Mouse (Mus musculus) testis, adult 2 months (tissue): ENCODE measurements around the gene Plppr1. TPM values are rescaled to one million over a fixed set of nuclear protein-coding genes. Genes with fewer than 3 reads are reported as not detected.

Source experiments
- H3K27ac ChIP-seq: fragments of 200-500 bp; 2 replicates; pipeline ENCODE4 v1.5.1; 2012; ENCODE audit warnings: low read depth, low read length; ENCODE audit not compliant: control insufficient read depth, insufficient read depth
- H3K27me3 ChIP-seq: fragments of 200-500 bp; 2 replicates; pipeline ENCODE4 v1.6.1; 2012; ENCODE audit warnings: mild to moderate bottlenecking, low read length, moderate library complexity; ENCODE audit not compliant: control insufficient read depth, insufficient read depth
- H3K36me3 ChIP-seq: fragments of 200-500 bp; 2 replicates; pipeline ENCODE4 v1.6.1; 2012; ENCODE audit warnings: mild to moderate bottlenecking, low read length; ENCODE audit not compliant: control insufficient read depth, insufficient read depth
- H3K4me1 ChIP-seq: fragments of 200-500 bp; 2 replicates; pipeline ENCODE4 v1.6.1; 2012; ENCODE audit warnings: low read length; ENCODE audit not compliant: control insufficient read depth, insufficient read depth
- H3K4me3 ChIP-seq: fragments of 200-500 bp; 2 replicates; pipeline ENCODE4 v1.5.1; 2012; ENCODE audit warnings: low read depth, mild to moderate bottlenecking, low read length, moderate library complexity, mixed read lengths; ENCODE audit not compliant: control insufficient read depth
- CTCF ChIP-seq: fragments of 200-500 bp; IDR thresholded peaks from 2 replicates; pipeline ENCODE4 v1.5.1; 2012; ENCODE audit warnings: low read depth, mild to moderate bottlenecking, inconsistent platforms, low read length, moderate library complexity; ENCODE audit not compliant: control insufficient read depth, insufficient read depth, insufficient replicate concordance
- POLR2A ChIP-seq: fragments of 200-500 bp; IDR thresholded peaks from 2 replicates; pipeline ENCODE4 v1.6.1; 2012; ENCODE audit warnings: low read depth, mild to moderate bottlenecking, inconsistent platforms, low read length, moderate library complexity; ENCODE audit not compliant: control insufficient read depth
- polyA plus RNA-seq: library from polyadenylated mRNA; depleted of rRNA; stranded (reverse); fragments of >200 nt; gene quantifications from 2 replicates; pipeline ENCODE4 v1.2.3, GENCODE M21; 2012

The Plppr1 gene
- polyA plus RNA-seq, 1 experiment, result not detected

DNA sequence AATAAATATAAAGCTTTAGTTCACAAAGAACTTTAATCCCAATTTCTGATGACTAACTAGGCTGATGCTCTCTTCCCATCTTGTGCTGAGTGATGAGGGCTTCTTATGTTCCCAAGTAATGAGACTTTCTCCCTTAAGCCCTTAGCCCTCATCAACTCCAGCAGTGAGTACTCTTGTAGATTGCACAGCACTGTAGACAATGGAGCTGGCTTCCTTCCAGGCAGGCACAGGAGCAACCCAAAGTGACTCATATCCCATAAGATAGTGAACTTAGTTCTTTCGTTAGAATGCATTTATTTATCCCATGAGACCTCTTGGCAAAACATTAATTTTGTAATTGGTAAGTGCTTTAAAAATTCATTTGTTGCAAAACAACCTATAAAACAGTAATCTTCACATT is 110.4 kb downstream of the Plppr1 start:
- no peaks in the 10 kb centered on the region for H3K36me3 ChIP-seq
- no peaks in the 10 kb centered on the region for H3K4me1 ChIP-seq
- TF ChIP-seq POLR2A, result no peak
- no peak for TF ChIP-seq CTCF
- no peak overlapping the region for H3K27ac ChIP-seq
- no peaks in the 10 kb centered on the region for H3K27me3 ChIP-seq
- H3K4me3 ChIP-seq, result no peak overlapping the region

DNA sequence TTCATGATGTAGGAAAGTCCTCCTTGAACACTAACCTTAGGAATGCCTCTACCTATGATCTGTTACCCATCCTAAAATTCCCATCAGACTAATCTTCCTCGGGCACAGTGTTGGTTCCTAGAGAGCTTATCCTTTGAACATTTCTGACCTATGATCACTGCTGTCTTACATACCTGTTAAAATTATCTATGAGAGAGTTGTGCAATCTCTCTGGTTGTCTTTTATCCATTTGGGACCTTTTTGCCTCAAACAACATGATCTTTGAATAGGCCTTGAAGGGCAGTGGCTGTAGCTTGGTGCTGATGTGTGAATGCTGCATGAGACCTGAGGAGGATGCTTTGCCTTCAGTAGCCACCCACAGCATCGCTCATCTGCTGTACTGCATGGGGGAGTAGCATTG is 119.0 kb downstream of the Plppr1 start:
- no peak overlapping the region for H3K4me3 ChIP-seq
- no peak for TF ChIP-seq POLR2A
- no peak for TF ChIP-seq CTCF

DNA sequence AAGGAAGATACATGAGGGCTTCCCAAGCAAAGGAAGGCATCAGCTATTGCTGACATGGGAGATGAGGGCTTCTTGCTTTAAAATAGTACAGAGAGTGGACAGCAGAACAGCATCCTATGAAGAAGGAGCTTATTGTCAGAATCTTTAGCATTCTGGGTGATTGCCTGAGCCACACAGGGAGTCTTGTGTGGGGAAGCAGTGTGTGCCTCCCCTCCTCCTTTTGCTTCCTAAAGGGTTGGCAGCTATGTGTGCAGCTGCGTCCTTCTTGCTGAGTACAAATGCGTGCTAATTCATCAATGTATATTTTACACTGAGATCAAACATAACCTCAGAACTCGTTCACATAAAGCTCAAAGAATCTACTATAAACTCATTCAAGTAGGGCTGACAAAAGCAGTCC is 119.8 kb downstream of the Plppr1 start:
- Histone ChIP-seq H3K27ac (no peak overlapping the region), H3K4me3 (no peak overlapping the region), H3K36me3 (no peaks in the 10 kb centered on the region), H3K27me3 (no peaks in the 10 kb centered on the region), H3K4me1 (no peaks in the 10 kb centered on the region)
- TF ChIP-seq CTCF (no peak), POLR2A (no peak)

More for the DNA sequence above, 119.0 kb downstream of the Plppr1 start:
- H3K27ac ChIP-seq, result no peak overlapping the region
- no peaks in the 10 kb centered on the region for H3K27me3 ChIP-seq
- H3K4me1 ChIP-seq, result no peaks in the 10 kb centered on the region
- no peaks in the 10 kb centered on the region for H3K36me3 ChIP-seq

- no peak overlapping the region for H3K27ac ChIP-seq
- no peaks in the 10 kb centered on the region for H3K27me3 ChIP-seq
- no peaks in the 10 kb centered on the region for H3K4me1 ChIP-seq
- no peak overlapping the region for H3K4me3 ChIP-seq
- H3K36me3 ChIP-seq, result no peaks in the 10 kb centered on the region
- TF ChIP-seq POLR2A, result no peak
- no peak for TF ChIP-seq CTCF
These were observed 120.6 kb downstream of the Plppr1 start for GRCm38 (mm10) chr4:49179471-49180181.

DNA sequence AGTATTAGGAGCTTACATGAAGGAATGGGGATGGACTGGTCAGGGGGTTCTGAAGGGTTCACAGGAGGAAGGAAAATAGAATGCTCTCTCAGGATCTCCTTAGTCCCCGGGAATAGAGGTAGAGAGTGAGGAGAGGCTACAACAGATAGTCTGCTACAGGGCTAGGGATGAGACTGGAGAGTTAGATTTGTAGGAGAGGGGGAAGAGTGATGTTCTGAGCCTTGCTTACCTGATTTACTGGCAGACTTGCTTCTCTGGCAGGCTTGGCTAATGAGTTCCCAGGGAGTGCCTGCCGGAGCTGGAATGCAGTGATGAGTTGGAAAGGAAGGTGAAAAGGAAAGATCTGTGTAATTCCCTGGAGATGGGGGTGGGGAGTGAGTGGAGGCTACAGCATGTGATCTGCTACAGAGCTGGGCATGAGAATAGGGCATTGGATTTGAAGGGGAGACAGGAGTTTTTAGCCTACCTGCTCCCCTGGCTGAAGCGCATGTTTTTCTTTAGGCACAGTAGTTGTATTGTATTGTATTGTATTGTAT is 131.0 kb downstream of the Plppr1 start:
- Histone ChIP-seq H3K27ac (no peak overlapping the region), H3K27me3 (no peaks in the 10 kb centered on the region), H3K36me3 (no peaks in the 10 kb centered on the region), H3K4me3 (no peak overlapping the region), H3K4me1 (no peaks in the 10 kb centered on the region)
- TF ChIP-seq CTCF (no peak), POLR2A (no peak)

GRCm38 (mm10) chr4:49197125-49197747 is 138.2 kb downstream of the Plppr1 start:
- H3K27ac ChIP-seq, result no peak overlapping the region
- no peaks in the 10 kb centered on the region for H3K4me1 ChIP-seq
- H3K27me3 ChIP-seq, result no peaks in the 10 kb centered on the region
- no peaks in the 10 kb centered on the region for H3K36me3 ChIP-seq
- no peak overlapping the region for H3K4me3 ChIP-seq
- TF ChIP-seq POLR2A, result no peak
- TF ChIP-seq CTCF, result no peak

- H3K36me3 ChIP-seq, result no peaks in the 10 kb centered on the region
- no peak overlapping the region for H3K4me3 ChIP-seq
- H3K4me1 ChIP-seq, result no peaks in the 10 kb centered on the region
- H3K27ac ChIP-seq, result no peak overlapping the region
- TF ChIP-seq CTCF (no peak), POLR2A (no peak)
- H3K27me3 ChIP-seq, result no peaks in the 10 kb centered on the region
These were observed 151.4 kb downstream of the Plppr1 start for GRCm38 (mm10) chr4:49210457-49210856.
